Mouse (Mus musculus) NIH3T3 (cell line): ENCODE results near the gene Ssbp3.

Experiments used
- DNase-seq: peaks from one replicate; pipeline ENCODE4 v3.0.0-alpha.2; 2012; ENCODE audit warnings: low read depth

Ssbp3 gene

DNA sequence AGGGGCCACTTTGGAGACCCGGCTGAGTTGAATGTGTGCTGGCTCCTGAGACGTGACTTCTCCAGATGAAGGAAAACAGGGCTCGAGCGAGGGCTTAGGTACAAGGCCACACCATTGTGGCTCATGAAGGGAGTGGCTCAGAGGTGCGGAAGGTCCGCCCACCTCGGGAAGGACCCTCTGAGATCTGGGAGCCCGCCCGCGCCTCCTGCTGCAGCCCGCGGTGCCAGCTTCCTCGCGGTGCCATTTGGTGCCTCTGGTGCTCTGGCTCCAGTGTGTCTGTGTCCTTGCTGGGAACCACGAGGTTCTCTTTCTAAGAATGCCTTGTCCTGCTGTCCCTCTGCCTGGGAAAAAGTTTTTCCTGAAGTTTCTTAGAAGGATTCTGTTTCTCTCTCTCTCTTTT is 187.4 kb downstream of the Ssbp3 start:
- no peak for DNase-seq

DNA sequence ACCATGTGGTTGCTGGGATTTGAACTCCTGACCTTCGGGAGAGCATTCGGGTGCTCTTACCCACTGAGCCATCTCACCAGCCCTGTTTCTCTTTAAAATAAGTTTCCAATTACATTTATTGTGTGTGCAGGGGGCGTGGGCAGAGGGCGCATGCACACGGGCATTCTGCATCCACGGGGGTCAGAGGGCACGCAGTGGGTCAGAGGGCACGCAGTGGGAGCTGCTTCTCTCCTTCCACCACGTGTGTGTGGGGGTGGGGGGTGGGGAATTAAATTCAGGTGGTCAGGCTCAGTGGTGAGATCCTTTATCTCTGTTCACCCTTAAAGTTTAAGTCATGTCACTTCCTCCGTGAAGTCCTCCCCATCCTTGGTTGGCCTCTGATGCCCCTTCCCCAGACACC is 187.9 kb downstream of the Ssbp3 start:
- no peak for DNase-seq

DNA sequence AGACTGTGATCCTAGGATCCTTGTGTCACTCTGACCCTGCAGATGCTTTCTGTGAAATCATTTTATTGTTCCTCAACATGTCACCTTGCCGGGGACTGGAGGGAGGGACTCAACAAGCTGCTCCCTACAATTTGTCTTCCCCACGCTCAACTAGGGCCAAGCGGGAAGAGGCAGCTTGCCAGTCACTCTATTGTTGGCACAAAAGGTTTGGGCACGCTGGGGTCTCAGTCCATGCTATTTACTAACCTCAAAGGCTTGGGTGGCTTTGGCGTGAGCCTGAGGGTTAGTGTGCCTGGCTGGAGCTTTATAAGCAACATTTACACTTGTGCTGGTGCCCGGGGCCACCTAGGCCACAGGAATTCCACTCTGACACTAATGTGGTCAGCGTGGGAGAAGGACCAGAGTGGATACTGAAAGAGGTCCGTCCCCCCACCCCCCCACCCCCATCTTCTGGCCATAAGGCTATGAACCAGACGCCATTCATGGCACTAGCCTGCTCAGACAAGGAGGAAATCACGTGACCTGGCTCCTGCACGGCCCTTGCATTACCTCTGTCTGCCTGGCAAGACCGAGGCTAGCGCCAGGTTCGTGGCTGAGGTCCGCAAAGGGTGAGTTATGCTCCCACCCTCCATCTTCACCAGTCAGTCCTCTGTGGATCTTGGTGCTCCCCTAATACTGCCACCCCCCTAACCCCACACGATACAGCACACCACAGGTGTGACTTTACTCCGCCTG is 188.5 kb downstream of the Ssbp3 start:
- no peak for DNase-seq
